Mouse (Mus musculus) C2C12 (cell line): ENCODE measurements around the gene Plac1.

Source experiments
- CEBPB ChIP-seq: IDR thresholded peaks from one replicate; pipeline ENCODE4 v1.6.1; 2011; ENCODE audit warnings: low read depth, mild to moderate bottlenecking, control low read depth, moderate library complexity
- CTCF ChIP-seq: IDR thresholded peaks from one replicate; pipeline ENCODE4 v1.5.1; 2011; ENCODE audit not compliant: control insufficient read depth, insufficient read depth, insufficient read length
- FOSL1 ChIP-seq: IDR thresholded peaks from one replicate; pipeline ENCODE4 v1.8.0; 2011; ENCODE audit warnings: mild to moderate bottlenecking, low read length; ENCODE audit not compliant: poor library complexity, insufficient read depth, severe bottlenecking
- MAX ChIP-seq: IDR thresholded peaks from one replicate; pipeline ENCODE4 v1.6.1; 2011; ENCODE audit warnings: mild to moderate bottlenecking, control low read depth
- MYOD1 ChIP-seq: IDR thresholded peaks from one replicate; pipeline ENCODE4 v1.6.1; 2011; ENCODE audit warnings: low read depth; ENCODE audit not compliant: control insufficient read depth, insufficient read length
- USF1 ChIP-seq: IDR thresholded peaks from one replicate; pipeline ENCODE4 v1.6.1; 2011; ENCODE audit warnings: low read depth, mild to moderate bottlenecking, control low read depth, moderate library complexity

- TF ChIP-seq CTCF: no peak
- no peak for TF ChIP-seq MAX
- TF ChIP-seq USF1: no peak
- TF ChIP-seq CEBPB: no peak
- TF ChIP-seq MYOD1: no peak
- no peak for TF ChIP-seq FOSL1
These were observed 200.3 kb downstream of the Plac1 start for GRCm38 (mm10) chrX:53039651-53040050.
